Mouse (Mus musculus) forebrain, embryonic 13.5 days (tissue): ENCODE data around the gene Arl15. TPM values are rescaled to one million over a fixed set of nuclear protein-coding genes. Genes with fewer than 3 reads are reported as not detected.

ENCODE experiments used
- ATAC-seq: fragments of 200-750 bp; cut with Nextera tagmentation; 2 replicates; pipeline ENCODE4 v1.8.0; 2017
- H3K27ac ChIP-seq: fragments of 300-500 bp; sonication (generic); 2 replicates; pipeline ENCODE4 v1.5.1; 2015; ENCODE audit warnings: inconsistent platforms, mild to moderate bottlenecking, moderate library complexity
- H3K27me3 ChIP-seq: fragments of 300-500 bp; sonication (generic); 2 replicates; pipeline ENCODE4 v1.6.1; 2015; ENCODE audit warnings: mild to moderate bottlenecking, inconsistent platforms
- H3K36me3 ChIP-seq: fragments of 300-500 bp; sonication (generic); 2 replicates; pipeline ENCODE4 v1.6.1; 2015; ENCODE audit warnings: mild to moderate bottlenecking, inconsistent platforms; ENCODE audit not compliant: poor library complexity, severe bottlenecking
- H3K4me1 ChIP-seq: fragments of 300-500 bp; sonication (generic); 2 replicates; pipeline ENCODE4 v1.6.1; 2015; ENCODE audit warnings: inconsistent platforms
- H3K4me2 ChIP-seq: fragments of 300-500 bp; sonication (generic); 2 replicates; pipeline ENCODE4 v1.6.1; 2015; ENCODE audit warnings: inconsistent platforms, mild to moderate bottlenecking, moderate library complexity
- H3K4me3 ChIP-seq: fragments of 300-500 bp; sonication (generic); 2 replicates; pipeline ENCODE4 v1.5.1; 2015; ENCODE audit warnings: mild to moderate bottlenecking, inconsistent platforms
- H3K9ac ChIP-seq: fragments of 300-500 bp; sonication (generic); 2 replicates; pipeline ENCODE4 v1.6.1; 2015; ENCODE audit warnings: mild to moderate bottlenecking, inconsistent platforms
- H3K9me3 ChIP-seq: fragments of 300-500 bp; sonication (generic); replicated peaks from 2 replicates; pipeline ENCODE4 v1.6.1; 2016; ENCODE audit warnings: inconsistent platforms
- WGBS: fragments of 180-500 bp; shearing (Covaris S2); methylation state at CpG from one replicate; pipeline ENCODE4 v1.1.7; 2015; 5-methylcytosine and 5-hydroxymethylcytosine counted together
- polyA plus RNA-seq: library from polyadenylated mRNA; unstranded; fragments of >200 nt; fragmentation: Nextera tagmentation; extraction: Ambion mirVana; gene quantifications from 2 replicates; pipeline ENCODE4 v1.2.1, GENCODE M21; 2015

Gene Arl15
- polyA plus RNA-seq, 1 experiment from 2014 or later, result 17.8 TPM

GRCm38 (mm10) chr13:114129986-114130385 lies 335.7 kb downstream of the Arl15 start:
- H3K4me3 ChIP-seq, result no peak overlapping the region
- no peak overlapping the region for H3K27ac ChIP-seq
- H3K4me1 ChIP-seq, result peaks cover 14% of the 10 kb centered on the region; the same call in 1 of the 2 replicates
- no peak overlapping the region for H3K4me2 ChIP-seq
- no peak overlapping the region for H3K9ac ChIP-seq
- WGBS, result 75% methylated on average over 11 of the region's 11 CpGs
- ATAC-seq, result peak; percentile 60
- no peaks in the 10 kb centered on the region for H3K27me3 ChIP-seq
- no peaks in the 10 kb centered on the region; the same call in 1 of the 2 replicates for H3K9me3 ChIP-seq
- H3K36me3 ChIP-seq, result no peaks in the 10 kb centered on the region

- Histone ChIP-seq H3K9me3 (no peaks in the 10 kb centered on the region; the same call in 1 of the 2 replicates), H3K27ac (peak overlapping the region; percentile 26; the same call in 1 of the 2 replicates), H3K4me1 (peaks cover 14% of the 10 kb centered on the region; the same call in 1 of the 2 replicates), H3K9ac (no peak overlapping the region), H3K4me2 (no peak overlapping the region), H3K36me3 (no peaks in the 10 kb centered on the region), H3K4me3 (no peak overlapping the region), H3K27me3 (no peaks in the 10 kb centered on the region)
- WGBS, result 72% methylated on average over 11 of the region's 11 CpGs
- ATAC-seq, result peak; percentile 93
Observed at GRCm38 (mm10) chr13:114130566-114131319, 336.4 kb downstream of the Arl15 start.

- H3K4me3 ChIP-seq, result no peak overlapping the region
- peak overlapping the region; percentile 0; the same call in 1 of the 2 replicates for H3K4me2 ChIP-seq
- peak overlapping the region; percentile 73 for H3K27ac ChIP-seq
- H3K27me3 ChIP-seq, result no peaks in the 10 kb centered on the region
- peak; percentile 68 for ATAC-seq
- H3K36me3 ChIP-seq, result no peaks in the 10 kb centered on the region
- 37% methylated on average over 8 of the region's 8 CpGs for WGBS
- H3K9me3 ChIP-seq, result no peaks in the 10 kb centered on the region
- peaks cover 23% of the 10 kb centered on the region for H3K4me1 ChIP-seq
- H3K9ac ChIP-seq, result no peak overlapping the region
Observed at GRCm38 (mm10) chr13:114138921-114139320, 344.6 kb downstream of the Arl15 start.

GRCm38 (mm10) chr13:114139570-114139969 lies 345.3 kb downstream of the Arl15 start:
- H3K4me1 ChIP-seq, result peaks cover 29% of the 10 kb centered on the region
- H3K36me3 ChIP-seq, result no peaks in the 10 kb centered on the region
- peak overlapping the region; percentile 0; the same call in 1 of the 2 replicates for H3K4me2 ChIP-seq
- no peak overlapping the region for H3K4me3 ChIP-seq
- no peaks in the 10 kb centered on the region for H3K9me3 ChIP-seq
- 0 out of 2 replicates have a peak, but pooled peaks have one; percentile 25 for ATAC-seq
- H3K9ac ChIP-seq, result no peak overlapping the region
- peak overlapping the region; percentile 73 for H3K27ac ChIP-seq
- WGBS, result 83% methylated on average over 9 of the region's 9 CpGs
- no peaks in the 10 kb centered on the region for H3K27me3 ChIP-seq

- Histone ChIP-seq H3K4me2 (no peak overlapping the region), H3K36me3 (no peaks in the 10 kb centered on the region), H3K9me3 (no peaks in the 10 kb centered on the region), H3K27ac (no peak overlapping the region), H3K4me3 (no peak overlapping the region), H3K27me3 (no peaks in the 10 kb centered on the region), H3K9ac (no peak overlapping the region), H3K4me1 (peaks cover 38% of the 10 kb centered on the region)
- 80% methylated on average over 8 of the region's 8 CpGs for WGBS
- no peak for ATAC-seq
Observed at GRCm38 (mm10) chr13:114142826-114143225, 348.5 kb downstream of the Arl15 start.

GRCm38 (mm10) chr13:114143247-114143646 lies 348.9 kb downstream of the Arl15 start:
- Histone ChIP-seq H3K4me3 (no peak overlapping the region), H3K4me1 (peaks cover 38% of the 10 kb centered on the region), H3K27ac (no peak overlapping the region), H3K36me3 (no peaks in the 10 kb centered on the region), H3K9ac (no peak overlapping the region), H3K9me3 (no peaks in the 10 kb centered on the region), H3K27me3 (no peaks in the 10 kb centered on the region), H3K4me2 (no peak overlapping the region)
- WGBS, result 85% methylated on average over 1 of the region's 1 CpGs
- ATAC-seq, result no peak

GRCm38 (mm10) chr13:114144052-114145046 lies 350.0 kb downstream of the Arl15 start:
- Histone ChIP-seq H3K9me3 (no peaks in the 10 kb centered on the region), H3K9ac (no peak overlapping the region), H3K4me2 (peak overlapping the region; percentile 24; the same call in 1 of the 2 replicates), H3K27me3 (no peaks in the 10 kb centered on the region), H3K27ac (0 out of 2 replicates have a peak overlapping the region, but pooled peaks have one; percentile 16), H3K4me3 (no peak overlapping the region), H3K4me1 (peaks cover 34% of the 10 kb centered on the region), H3K36me3 (no peaks in the 10 kb centered on the region)
- WGBS, result 25% methylated on average over 15 of the region's 15 CpGs
- ATAC-seq, result peak; percentile 57; the same call in 1 of the 2 replicates

- WGBS, result 88% methylated on average over 8 of the region's 8 CpGs
- H3K9ac ChIP-seq, result no peak overlapping the region
- no peak for ATAC-seq
- peaks cover 31% of the 10 kb centered on the region for H3K4me1 ChIP-seq
- no peak overlapping the region for H3K4me2 ChIP-seq
- H3K9me3 ChIP-seq, result no peaks in the 10 kb centered on the region
- H3K36me3 ChIP-seq, result no peaks in the 10 kb centered on the region
- no peak overlapping the region for H3K27ac ChIP-seq
- no peak overlapping the region for H3K4me3 ChIP-seq
- H3K27me3 ChIP-seq, result no peaks in the 10 kb centered on the region
Observed at GRCm38 (mm10) chr13:114145249-114145648, 350.9 kb downstream of the Arl15 start.

- 96% methylated on average over 16 of the region's 16 CpGs for WGBS
- no peaks in the 10 kb centered on the region for H3K36me3 ChIP-seq
- no peak for ATAC-seq
- no peak overlapping the region for H3K4me3 ChIP-seq
- H3K9ac ChIP-seq, result no peak overlapping the region
- H3K4me2 ChIP-seq, result no peak overlapping the region
- H3K4me1 ChIP-seq, result no peaks in the 10 kb centered on the region
- H3K9me3 ChIP-seq, result no peaks in the 10 kb centered on the region
- H3K27ac ChIP-seq, result no peak overlapping the region
- H3K27me3 ChIP-seq, result no peaks in the 10 kb centered on the region
Observed at GRCm38 (mm10) chr13:114150856-114151697, 356.8 kb downstream of the Arl15 start.

GRCm38 (mm10) chr13:114151698-114152069 lies 357.4 kb downstream of the Arl15 start:
- 79% methylated on average over 10 of the region's 10 CpGs for WGBS
- no peak for ATAC-seq
- Histone ChIP-seq H3K4me2 (no peak overlapping the region), H3K9ac (no peak overlapping the region), H3K36me3 (no peaks in the 10 kb centered on the region), H3K27me3 (no peaks in the 10 kb centered on the region), H3K27ac (no peak overlapping the region), H3K4me3 (no peak overlapping the region), H3K4me1 (no peaks in the 10 kb centered on the region), H3K9me3 (no peaks in the 10 kb centered on the region)

GRCm38 (mm10) chr13:114156689-114157088 lies 362.4 kb downstream of the Arl15 start:
- peaks cover 6% of the 10 kb centered on the region; the same call in 1 of the 2 replicates for H3K4me1 ChIP-seq
- H3K4me2 ChIP-seq, result no peak overlapping the region
- H3K9me3 ChIP-seq, result no peaks in the 10 kb centered on the region
- H3K36me3 ChIP-seq, result no peaks in the 10 kb centered on the region
- H3K9ac ChIP-seq, result no peak overlapping the region
- H3K27ac ChIP-seq, result no peak overlapping the region
- H3K4me3 ChIP-seq, result no peak overlapping the region
- no peaks in the 10 kb centered on the region for H3K27me3 ChIP-seq
- WGBS, result 63% methylated on average over 12 of the region's 12 CpGs
- ATAC-seq, result peak; percentile 78
